Mouse (Mus musculus) forebrain, embryonic 11.5 days (tissue): ENCODE measurements around the gene Akt1s1. TPM values are rescaled to one million over a fixed set of nuclear protein-coding genes. Genes with fewer than 3 reads are reported as not detected.

Experiments used
- ATAC-seq: fragments of 200-750 bp; cut with Nextera tagmentation; replicated peaks from 2 replicates; pipeline ENCODE4 v1.8.0; 2017; ENCODE audit warnings: moderate TSS enrichment; ENCODE audit not compliant: low FRiP score
- DNase-seq: peaks from one replicate; pipeline ENCODE4 v3.0.0-alpha.2; 2017; ENCODE audit warnings: low spot score
- H3K27ac ChIP-seq: fragments of 300-500 bp; sonication (generic); 2 replicates; pipeline ENCODE4 v1.5.1; 2014; ENCODE audit warnings: low read depth, low read length
- H3K27me3 ChIP-seq: fragments of 300-500 bp; sonication (generic); 2 replicates; pipeline ENCODE4 v1.6.1; 2014; ENCODE audit warnings: mild to moderate bottlenecking, low read length, mixed read lengths; ENCODE audit not compliant: control insufficient read depth, insufficient read depth
- H3K36me3 ChIP-seq: fragments of 300-500 bp; sonication (generic); 2 replicates; pipeline ENCODE4 v1.6.1; 2014; ENCODE audit warnings: mild to moderate bottlenecking, low read length, moderate library complexity, mixed read lengths; ENCODE audit not compliant: control insufficient read depth, insufficient read depth
- H3K4me1 ChIP-seq: fragments of 300-500 bp; sonication (generic); replicated peaks from 2 replicates; pipeline ENCODE4 v1.6.1; 2014; ENCODE audit warnings: low read length, mixed read lengths; ENCODE audit not compliant: control insufficient read depth, insufficient read depth
- H3K4me2 ChIP-seq: fragments of 300-500 bp; sonication (generic); 2 replicates; pipeline ENCODE4 v1.6.1; 2014; ENCODE audit warnings: low read depth, mild to moderate bottlenecking, low read length, moderate library complexity, mixed read lengths; ENCODE audit not compliant: severe bottlenecking
- H3K4me3 ChIP-seq: fragments of 300-500 bp; sonication (generic); 2 replicates; pipeline ENCODE4 v1.5.1; 2014; ENCODE audit warnings: low read depth, low read length
- H3K9ac ChIP-seq: fragments of 300-500 bp; sonication (generic); 2 replicates; pipeline ENCODE4 v1.6.1; 2014; ENCODE audit warnings: low read length
- H3K9me3 ChIP-seq: fragments of 300-500 bp; sonication (generic); 2 replicates; pipeline ENCODE4 v1.6.1; 2016; ENCODE audit warnings: low read length, mixed read lengths; ENCODE audit not compliant: control insufficient read depth
- WGBS: fragments of 180-500 bp; shearing (Covaris S2); extraction: QIAGEN DNeasy Blood & Tissue Kit; methylation state at CpG from one replicate; pipeline ENCODE4 v1.1.7; 2014; 5-methylcytosine and 5-hydroxymethylcytosine counted together
- polyA plus RNA-seq: library from polyadenylated mRNA; unstranded; fragments of >200 nt; fragmentation: Nextera tagmentation; extraction: Ambion mirVana; gene quantifications from 2 replicates; pipeline ENCODE4 v1.2.1, GENCODE M21; 2014

The Akt1s1 gene
- 79.9 and 83.0 TPM in 2 replicates for polyA plus RNA-seq

GRCm38 (mm10) chr7:44848561-44849415, at the start of gene Akt1s1, which contains the start of gene Tbc1d17:
Akt1s1 (plus strand) TSS chr7:44848991.
Tbc1d17 (minus strand) TSS chr7:44849079.
- peak; percentile 85 for ATAC-seq
- H3K36me3 ChIP-seq: peaks cover 3% of the 10 kb centered on the region; the same call in 1 of the 2 replicates

GRCm38 (mm10) chr7:44808927-44809326, 39.9 kb upstream of the Akt1s1 start:
- ATAC-seq: no peak
- Histone ChIP-seq H3K4me2 (no peak overlapping the region), H3K27ac (no peak overlapping the region), H3K9ac (no peak overlapping the region), H3K4me1 (no peaks in the 10 kb centered on the region), H3K4me3 (no peak overlapping the region), H3K27me3 (no peaks in the 10 kb centered on the region), H3K36me3 (no peaks in the 10 kb centered on the region), H3K9me3 (no peaks in the 10 kb centered on the region)
- WGBS: 87% methylated on average over 2 of the region's 2 CpGs
- no peak for DNase-seq

More at GRCm38 (mm10) chr7:44848561-44849415, at the start of gene Akt1s1, which contains the start of gene Tbc1d17:
- H3K9ac ChIP-seq: peak within 1 kb of the TSS; percentile 72
- H3K4me1 ChIP-seq: peaks cover 13% of the 10 kb centered on the region
- peak within 1 kb of the TSS; percentile 63 for H3K4me3 ChIP-seq
- DNase-seq: peak; percentile 96
- WGBS: under 1% methylated on average over 54 of the region's 54 CpGs
- H3K27ac ChIP-seq: peak within 1 kb of the TSS; percentile 94
- no peaks in the 10 kb centered on the region for H3K9me3 ChIP-seq
- H3K4me2 ChIP-seq: peak within 1 kb of the TSS; percentile 70
- no peaks in the 10 kb centered on the region for H3K27me3 ChIP-seq

GRCm38 (mm10) chr7:44809466-44809865, 39.3 kb upstream of the Akt1s1 start:
- Histone ChIP-seq H3K27ac (no peak overlapping the region), H3K4me3 (no peak overlapping the region), H3K36me3 (no peaks in the 10 kb centered on the region), H3K9ac (no peak overlapping the region), H3K27me3 (no peaks in the 10 kb centered on the region), H3K9me3 (no peaks in the 10 kb centered on the region), H3K4me2 (no peak overlapping the region), H3K4me1 (no peaks in the 10 kb centered on the region)
- ATAC-seq (no peak), DNase-seq (no peak)
- 92% methylated on average over 3 of the region's 3 CpGs for WGBS

- 86% methylated on average over 4 of the region's 4 CpGs for WGBS
- ATAC-seq (no peak), DNase-seq (no peak)
- Histone ChIP-seq H3K4me2 (no peak overlapping the region), H3K27ac (no peak overlapping the region), H3K27me3 (no peaks in the 10 kb centered on the region), H3K9me3 (no peaks in the 10 kb centered on the region), H3K36me3 (no peaks in the 10 kb centered on the region), H3K4me3 (no peak overlapping the region), H3K9ac (no peak overlapping the region), H3K4me1 (peaks cover 4% of the 10 kb centered on the region)
Measured at GRCm38 (mm10) chr7:44810365-44810764, 38.4 kb upstream of the Akt1s1 start.

- no peak overlapping the region for H3K27ac ChIP-seq
- H3K4me3 ChIP-seq: no peak overlapping the region
- peaks cover 4% of the 10 kb centered on the region for H3K4me1 ChIP-seq
- WGBS: 94% methylated on average over 7 of the region's 7 CpGs
- no peaks in the 10 kb centered on the region for H3K36me3 ChIP-seq
- H3K4me2 ChIP-seq: no peak overlapping the region
- ATAC-seq (no peak), DNase-seq (no peak)
- no peaks in the 10 kb centered on the region for H3K27me3 ChIP-seq
- H3K9me3 ChIP-seq: no peaks in the 10 kb centered on the region
- no peak overlapping the region for H3K9ac ChIP-seq
Measured at GRCm38 (mm10) chr7:44810819-44811557, 37.8 kb upstream of the Akt1s1 start.

- DNase-seq (peak; percentile 45), ATAC-seq (no peak)
- Histone ChIP-seq H3K4me2 (no peak overlapping the region), H3K27ac (no peak overlapping the region), H3K4me3 (no peak overlapping the region), H3K4me1 (peaks cover 4% of the 10 kb centered on the region), H3K9ac (no peak overlapping the region), H3K36me3 (no peaks in the 10 kb centered on the region), H3K9me3 (no peaks in the 10 kb centered on the region), H3K27me3 (no peaks in the 10 kb centered on the region)
- WGBS: 92% methylated on average over 18 of the region's 20 CpGs
Measured at GRCm38 (mm10) chr7:44812651-44813325, 36.0 kb upstream of the Akt1s1 start.

GRCm38 (mm10) chr7:44813985-44814384, 34.8 kb upstream of the Akt1s1 start:
- H3K4me2 ChIP-seq: no peak overlapping the region
- DNase-seq (peak; percentile 38), ATAC-seq (no peak)
- peaks cover 13% of the 10 kb centered on the region for H3K4me1 ChIP-seq
- H3K36me3 ChIP-seq: no peaks in the 10 kb centered on the region
- no peaks in the 10 kb centered on the region for H3K9me3 ChIP-seq
- no peak overlapping the region for H3K27ac ChIP-seq
- no peak overlapping the region for H3K9ac ChIP-seq
- H3K4me3 ChIP-seq: no peak overlapping the region
- H3K27me3 ChIP-seq: no peaks in the 10 kb centered on the region
- 99% methylated on average over 3 of the region's 3 CpGs for WGBS

GRCm38 (mm10) chr7:44814423-44814822, 34.4 kb upstream of the Akt1s1 start:
- H3K27ac ChIP-seq: no peak overlapping the region
- ATAC-seq: no peak
- H3K9ac ChIP-seq: no peak overlapping the region

More at GRCm38 (mm10) chr7:44814423-44814822, 34.4 kb upstream of the Akt1s1 start:
- H3K27me3 ChIP-seq: no peaks in the 10 kb centered on the region
- no peaks in the 10 kb centered on the region for H3K36me3 ChIP-seq
- H3K4me1 ChIP-seq: peaks cover 15% of the 10 kb centered on the region
- H3K4me3 ChIP-seq: no peak overlapping the region
- H3K9me3 ChIP-seq: no peaks in the 10 kb centered on the region
- peak; percentile 35 for DNase-seq
- H3K4me2 ChIP-seq: no peak overlapping the region
- 98% methylated on average over 4 of the region's 4 CpGs for WGBS
